Mouse (Mus musculus) ovary, postnatal 36 days (tissue): ENCODE results near the gene Zkscan4.
A peak's percentile ranks its signal among the peaks of the same experiment; 100 is the strongest.
"Not testable (repeated sequence)": the region's sequence is repeated elsewhere in the genome, so short reads cannot be mapped to it uniquely, and the experiment has no call there.

ENCODE experiments used
- DNase-seq: peaks from one replicate; pipeline ENCODE4 v3.0.0; 2022; ENCODE audit warnings: low spot score, mixed read lengths

Gene Zkscan4

DNA sequence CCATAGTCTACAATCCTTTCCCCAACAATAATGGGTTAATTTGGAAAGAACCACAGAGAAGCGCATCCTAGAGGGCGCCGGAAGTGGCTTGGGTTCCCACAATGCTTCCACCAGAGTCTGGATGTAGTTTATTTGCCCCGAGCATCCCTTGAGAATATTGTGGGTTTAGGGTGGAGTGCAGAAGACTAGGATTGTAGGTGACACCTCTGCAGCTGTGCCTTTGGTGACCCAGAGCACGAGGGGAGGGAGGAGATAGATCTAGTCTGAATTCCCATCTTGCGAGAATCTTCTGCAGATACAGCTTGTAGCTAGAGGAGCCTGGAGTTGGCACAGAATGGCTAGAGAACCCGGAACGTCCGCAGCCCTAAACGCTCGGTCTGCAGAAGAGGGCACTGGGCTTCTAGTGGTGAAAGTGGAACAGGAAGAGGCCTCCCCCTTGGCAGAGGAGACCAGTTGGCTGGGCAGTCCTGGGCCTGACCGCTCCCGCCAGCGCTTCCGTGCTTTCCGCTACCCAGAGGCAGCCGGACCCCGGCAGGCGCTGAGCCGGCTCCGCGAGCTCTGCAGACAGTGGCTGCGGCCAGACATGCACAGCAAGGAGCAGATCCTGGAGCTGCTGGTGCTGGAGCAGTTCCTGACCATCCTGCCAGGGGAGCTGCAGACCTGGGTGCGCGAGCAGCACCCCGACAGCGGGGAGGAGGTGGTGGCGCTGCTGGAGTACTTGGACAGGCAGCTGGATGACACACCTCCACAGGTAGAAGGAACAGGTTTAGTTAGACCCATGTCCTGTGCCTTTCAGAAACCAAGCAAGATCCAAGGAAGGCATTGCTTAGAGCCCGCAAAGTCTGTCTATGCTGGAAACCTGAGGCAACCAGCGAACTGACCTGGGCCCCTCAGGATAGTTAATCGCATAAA, at the start of gene Zkscan4, which contains the start of gene Gm10065:
Gene Zkscan4, plus strand, starts transcription at position 149 of the 912 bp plus-strand sequence.
Gene Gm10065, minus strand, starts transcription at position 683 of the 912 bp plus-strand sequence.
- DNase-seq, result peak; percentile 49

DNA sequence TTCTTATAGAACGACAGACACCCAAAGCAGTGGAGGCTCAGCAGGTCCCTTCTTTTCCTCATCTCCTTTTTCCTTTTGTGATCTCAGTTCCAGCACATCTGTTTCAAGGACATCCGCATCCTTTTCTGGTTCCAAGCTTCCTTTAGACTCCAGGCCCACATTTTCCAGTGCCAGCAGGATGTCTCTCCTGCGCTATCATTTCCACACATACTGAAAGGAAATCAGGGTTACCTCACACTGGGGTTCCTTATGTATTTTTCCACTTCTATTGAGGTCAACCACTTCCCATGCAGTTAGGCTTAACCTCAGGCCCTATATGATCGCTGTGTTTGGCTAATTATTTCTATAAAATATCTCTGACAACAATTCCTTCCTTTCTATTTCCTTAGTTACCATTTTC, 43.2 kb upstream of the Zkscan4 start:
- no peak for DNase-seq

DNA sequence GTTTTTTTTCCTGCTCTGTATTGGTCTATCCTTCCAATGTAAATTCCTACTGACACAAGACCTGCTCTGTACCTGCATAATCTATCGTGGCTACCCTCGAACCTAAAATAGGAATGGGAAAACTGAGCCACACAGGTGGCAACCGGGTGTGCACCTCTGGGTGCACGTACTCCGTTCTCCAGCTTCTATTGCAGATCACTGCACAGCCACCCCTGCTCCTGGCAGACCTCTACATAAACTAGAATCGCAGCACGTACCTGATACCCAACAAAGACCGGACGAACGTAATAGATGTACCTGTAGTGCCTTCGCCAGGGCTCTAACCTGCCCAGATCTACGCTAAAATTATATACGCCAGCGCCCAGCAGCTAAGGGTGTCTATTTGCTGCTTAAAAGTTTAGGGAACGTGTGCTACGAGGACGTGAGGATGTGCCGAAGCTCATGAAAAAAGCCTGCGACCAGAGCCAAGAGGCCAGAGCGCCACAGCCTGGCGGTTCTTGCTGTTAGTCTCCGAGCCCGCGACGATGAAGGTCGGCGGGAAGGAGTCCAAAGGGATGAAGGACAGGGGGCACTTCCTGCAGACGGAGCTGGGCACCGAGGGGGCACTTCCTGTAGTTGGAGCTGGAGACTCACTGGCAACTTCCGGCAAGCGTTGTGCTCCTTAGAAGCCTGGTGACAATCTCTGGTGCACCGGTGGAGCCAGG, 38.1 kb upstream of the Zkscan4 start, which contains the start of gene Pgbd1:
Gene Pgbd1, minus strand, starts transcription at position 556 of the 704 bp plus-strand sequence.
- DNase-seq, result peak; percentile 75

DNA sequence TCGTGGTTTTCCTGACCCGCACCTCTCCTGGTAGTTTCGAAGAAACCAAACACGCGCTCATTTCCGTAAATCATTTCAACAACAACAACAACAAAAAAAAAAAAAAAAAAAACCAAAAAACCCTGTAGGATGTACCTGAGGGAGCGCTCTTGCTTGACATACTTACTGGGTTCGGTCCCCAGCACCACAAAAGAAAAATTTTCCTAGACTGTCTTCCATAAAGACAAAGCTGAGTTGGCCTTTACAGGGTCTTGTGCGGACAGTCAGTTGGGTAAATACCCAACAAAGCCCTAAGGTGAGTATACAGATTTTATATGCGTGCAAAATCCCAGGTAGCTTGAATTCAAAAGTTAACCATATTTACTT, 37.5 kb upstream of the Zkscan4 start:
- no peak for DNase-seq

DNA sequence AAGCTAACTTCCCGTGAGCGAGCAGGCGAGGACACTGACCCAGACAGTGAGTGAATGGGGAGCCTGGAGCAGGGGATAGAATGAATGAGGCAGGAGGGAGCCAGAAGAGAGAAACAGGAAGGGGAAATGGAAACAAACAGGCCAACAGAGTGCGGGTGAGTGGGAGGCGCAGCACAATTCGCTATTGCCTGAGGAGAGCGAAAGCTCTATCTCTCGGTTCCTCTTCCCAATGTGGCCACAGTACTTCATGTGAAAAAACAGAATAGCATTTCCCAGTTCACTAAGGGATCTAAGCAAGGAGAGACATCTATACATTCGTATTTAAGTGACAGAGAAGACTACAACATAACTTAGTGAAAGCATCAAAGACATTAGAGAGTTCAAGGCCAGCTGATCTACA, 31.9 kb upstream of the Zkscan4 start:
- no peak for DNase-seq

DNA sequence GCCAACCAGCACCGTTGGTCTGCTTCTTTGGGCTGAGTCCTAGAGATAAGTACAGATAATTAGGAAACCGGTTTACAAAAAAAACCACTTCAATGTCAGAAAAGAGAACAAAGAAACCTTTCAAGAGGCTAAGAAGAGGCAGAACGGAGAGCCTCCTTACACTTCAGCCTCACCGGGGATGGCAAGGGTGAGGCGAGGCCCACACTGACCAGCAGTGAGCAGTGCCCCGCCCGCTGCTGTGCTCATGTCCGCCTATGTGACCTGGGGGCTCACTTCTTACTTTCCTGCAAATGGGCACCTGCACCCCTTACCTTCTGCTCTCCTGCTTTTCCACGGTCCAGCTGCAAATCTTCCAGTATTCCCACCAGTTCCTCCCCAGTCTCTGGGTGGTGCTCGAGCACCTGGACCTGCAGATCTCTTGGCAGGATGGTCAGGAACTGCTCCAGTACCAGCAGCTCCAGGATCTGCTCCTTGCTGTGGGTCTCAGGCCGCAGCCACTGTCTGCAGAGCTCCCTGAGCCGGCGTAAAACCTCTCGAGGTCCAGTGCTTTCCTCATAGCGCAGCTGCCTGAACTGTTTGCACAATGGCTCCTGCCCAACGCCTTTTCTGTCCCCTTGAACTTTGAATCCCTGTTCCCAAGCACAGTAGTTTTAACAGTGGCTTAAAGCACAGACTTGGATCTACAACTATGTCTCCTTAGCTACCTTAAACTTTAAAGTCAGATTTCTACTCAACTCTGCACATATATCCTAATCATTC, 30.7 kb upstream of the Zkscan4 start:
- no peak for DNase-seq

DNA sequence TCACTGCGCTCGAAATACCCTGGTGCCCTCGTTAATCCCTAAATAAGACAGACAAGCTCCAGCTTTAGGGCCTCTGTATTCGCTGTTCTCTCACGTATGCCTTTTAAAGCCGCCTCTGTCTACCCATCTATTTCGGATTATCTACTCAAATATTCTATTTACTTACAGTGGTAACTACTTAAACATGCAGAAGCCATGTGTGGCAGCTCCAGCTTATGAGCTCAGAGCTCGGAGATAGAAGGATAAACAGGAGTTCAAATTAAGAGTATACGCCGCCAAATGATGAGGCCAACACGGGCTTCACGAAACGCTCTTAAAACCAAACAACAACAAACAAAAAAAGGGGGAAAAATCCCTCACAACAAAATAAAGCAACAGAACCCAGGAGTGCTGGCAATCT, 25.7 kb upstream of the Zkscan4 start:
- no peak for DNase-seq

DNA sequence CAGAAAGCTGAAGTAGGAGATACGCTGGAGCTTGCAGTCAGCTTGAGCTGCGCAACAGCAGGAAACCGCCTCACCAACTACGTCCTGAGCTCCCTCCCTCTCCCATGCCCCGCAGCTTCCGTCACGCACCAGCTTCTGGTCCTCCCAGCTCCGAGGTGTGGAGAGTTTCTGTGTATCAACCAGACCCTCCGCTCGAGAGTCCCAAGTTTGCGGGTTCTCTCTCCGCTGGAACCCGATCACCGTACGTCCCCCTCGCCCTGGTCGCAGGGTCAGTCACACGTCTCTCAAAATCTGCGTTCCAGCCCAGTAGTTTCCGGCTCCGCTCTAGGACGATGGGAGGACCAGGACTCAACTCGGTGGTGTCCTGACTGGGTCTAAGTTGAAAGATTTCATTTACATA, 25.3 kb upstream of the Zkscan4 start, which contains the start of gene Zscan26:
Gene Zscan26, minus strand, starts transcription at position 282 of the 400 bp plus-strand sequence.
- DNase-seq, result peak; percentile 80

DNA sequence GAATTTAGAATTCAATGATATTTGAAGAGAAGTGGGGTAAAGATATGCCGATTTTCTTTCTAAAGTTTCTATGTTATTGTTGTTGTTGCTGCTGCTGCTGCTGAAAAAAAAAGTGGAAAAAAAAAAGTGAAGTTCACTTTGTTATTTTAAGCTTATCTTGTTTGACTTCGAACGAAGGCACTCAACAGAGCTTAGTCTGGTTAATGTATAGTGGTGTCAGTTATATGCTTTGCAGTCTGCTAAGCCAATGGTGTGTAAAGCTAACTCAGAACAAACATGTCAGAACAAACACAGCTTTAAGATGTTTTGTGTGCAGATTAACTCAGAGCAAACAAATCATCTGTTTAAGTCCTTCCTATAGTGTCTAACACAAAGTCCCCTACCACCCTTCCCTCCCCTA, 24.6 kb upstream of the Zkscan4 start:
- DNase-seq, result no peak

DNA sequence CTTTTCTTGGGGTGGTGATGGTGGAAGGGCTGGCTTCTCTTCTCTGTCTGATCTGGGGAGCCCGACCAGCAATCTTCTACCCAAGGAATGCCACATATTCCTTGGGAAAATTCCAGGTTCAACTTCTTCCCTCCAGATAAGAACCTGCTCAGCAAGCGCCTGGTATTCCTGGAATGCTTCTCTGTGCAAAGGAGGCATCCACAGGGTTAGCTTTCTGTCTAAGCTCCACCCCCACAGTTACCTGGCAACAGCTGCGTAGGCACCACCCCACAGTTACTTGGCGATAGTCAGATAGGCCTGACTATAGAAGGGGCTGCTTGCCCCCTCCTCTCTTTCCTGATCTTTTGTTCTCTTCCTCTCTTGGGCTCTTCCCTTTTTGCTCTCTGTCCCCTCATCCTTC, 22.4 kb upstream of the Zkscan4 start:
- DNase-seq, result no peak

DNA sequence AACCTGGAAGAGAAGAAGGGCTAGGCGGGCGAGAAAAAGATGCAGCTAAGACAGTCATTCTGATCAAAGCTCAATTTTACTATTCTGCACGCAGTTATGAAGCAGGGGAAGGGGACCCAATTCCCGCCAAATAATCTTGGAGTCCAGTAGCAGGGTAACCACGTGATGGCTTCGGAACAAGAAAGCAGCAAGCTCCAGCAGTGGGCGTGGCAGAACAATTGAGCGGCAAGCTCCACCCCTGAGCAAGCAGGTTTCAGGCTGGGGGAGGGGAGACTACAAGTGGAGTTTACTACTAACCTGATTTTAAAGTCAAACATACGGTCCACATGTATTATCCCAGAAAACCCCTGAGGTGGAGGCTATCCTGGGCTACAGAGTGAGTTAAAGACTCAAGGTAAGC, 16.2 kb upstream of the Zkscan4 start:
- not testable (repeated sequence) for DNase-seq

DNA sequence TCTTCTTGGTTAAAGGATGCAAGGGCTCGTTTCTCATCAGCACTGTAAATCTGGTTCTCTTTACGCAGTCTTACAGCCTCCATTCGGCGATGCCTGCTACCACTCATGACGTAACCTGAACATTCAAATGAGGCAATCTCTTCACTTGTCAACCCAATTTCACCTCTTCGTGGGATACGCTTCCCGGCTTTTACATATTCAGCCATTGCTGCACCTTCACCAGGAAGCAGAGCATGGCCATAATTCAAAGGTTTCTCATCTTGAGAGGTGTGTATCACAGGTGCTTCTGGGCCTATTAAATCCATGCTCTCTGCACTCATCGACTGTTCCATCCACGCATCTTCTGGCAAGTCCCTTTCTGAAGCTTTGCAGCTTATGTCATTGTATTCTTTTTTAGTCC, 11.4 kb upstream of the Zkscan4 start:
- no peak for DNase-seq

DNA sequence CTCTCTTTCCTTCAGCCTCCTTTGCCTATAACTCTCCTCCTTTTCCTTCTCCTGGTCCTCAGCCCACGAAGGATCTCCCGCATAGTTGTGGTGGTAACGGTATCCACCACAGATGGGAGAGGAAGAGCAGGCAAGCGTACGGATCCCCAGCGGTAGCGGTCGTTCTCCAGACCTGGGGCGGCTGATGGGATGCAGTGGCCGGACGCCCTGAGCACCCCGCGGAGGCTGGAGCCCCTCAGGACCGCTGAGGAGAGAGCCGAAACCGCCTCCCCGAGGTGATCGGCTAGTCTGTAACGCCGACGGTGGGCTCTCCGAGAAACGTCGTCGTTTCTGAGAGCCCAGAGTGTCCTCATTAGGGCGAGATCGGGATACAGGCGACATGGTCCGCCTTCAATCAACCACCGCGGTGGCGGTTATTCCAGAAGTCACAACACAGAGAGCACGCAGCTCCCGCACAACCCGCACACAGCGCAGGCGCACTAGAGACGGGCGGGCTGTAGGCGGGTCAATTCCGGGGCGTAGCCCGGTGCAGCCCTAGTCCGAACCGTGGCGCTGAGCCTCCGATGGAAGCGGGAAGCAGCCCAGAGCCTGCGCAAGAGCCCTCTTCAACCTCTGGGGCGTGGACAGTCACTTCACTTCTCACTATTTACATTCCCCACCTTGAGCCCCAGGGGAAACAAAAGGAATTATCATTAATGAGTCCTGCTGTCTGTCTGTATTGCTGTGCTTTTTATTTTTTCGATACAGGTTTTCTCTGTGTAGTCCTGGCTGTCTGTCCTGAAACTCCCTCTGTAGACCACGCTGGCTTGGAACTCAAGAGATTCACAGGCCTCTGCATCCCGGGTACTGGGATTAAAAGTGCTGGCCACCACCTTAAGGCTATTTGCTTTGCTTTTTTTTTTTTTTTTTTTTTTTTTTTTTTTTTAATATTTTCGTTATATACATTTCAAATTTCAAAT, 10.4 kb upstream of the Zkscan4 start, which contains the start of gene Nkapl:
Gene Nkapl, minus strand, starts transcription at position 449 of the 959 bp plus-strand sequence.
- DNase-seq, result peak; percentile 83

DNA sequence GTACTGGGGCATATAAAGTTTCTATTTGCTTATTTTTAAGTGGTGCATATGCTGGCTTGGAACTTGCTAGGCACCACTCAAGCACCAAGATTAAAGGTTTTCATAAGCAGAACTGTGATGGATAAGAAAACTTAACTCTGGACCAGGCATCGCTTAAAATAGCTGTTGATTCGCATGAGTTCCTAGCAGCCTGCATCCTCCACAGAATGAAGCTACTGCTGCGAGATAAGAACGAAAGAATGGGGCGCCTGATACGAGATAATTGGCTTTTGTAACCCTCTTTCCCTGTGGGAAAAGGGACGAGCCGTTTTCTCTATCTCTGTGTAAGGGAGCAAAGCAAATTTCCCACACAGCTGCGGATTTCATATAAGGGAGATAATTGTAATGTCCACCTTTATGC, 9.6 kb upstream of the Zkscan4 start:
- no peak for DNase-seq

DNA sequence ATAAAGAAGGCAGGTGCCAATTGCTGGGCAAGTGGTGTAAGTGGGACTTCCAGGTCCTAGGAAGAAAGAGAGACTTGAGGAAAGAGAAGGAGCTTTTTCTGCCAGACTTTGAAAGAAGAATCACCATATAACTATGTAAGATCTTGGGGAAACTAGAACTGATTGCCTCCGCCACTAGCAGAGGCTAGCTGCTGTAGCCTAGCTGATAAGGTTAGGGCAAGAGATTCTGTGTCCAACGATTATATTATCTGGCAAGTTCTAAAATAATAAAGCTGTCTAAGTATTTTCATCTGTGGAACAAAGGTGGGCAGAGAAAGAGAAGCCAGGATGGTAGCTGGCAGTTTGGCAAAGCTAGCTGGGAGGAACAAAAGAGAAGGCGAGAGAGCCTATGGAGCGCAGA, 6.3 kb upstream of the Zkscan4 start:
- DNase-seq, result no peak

DNA sequence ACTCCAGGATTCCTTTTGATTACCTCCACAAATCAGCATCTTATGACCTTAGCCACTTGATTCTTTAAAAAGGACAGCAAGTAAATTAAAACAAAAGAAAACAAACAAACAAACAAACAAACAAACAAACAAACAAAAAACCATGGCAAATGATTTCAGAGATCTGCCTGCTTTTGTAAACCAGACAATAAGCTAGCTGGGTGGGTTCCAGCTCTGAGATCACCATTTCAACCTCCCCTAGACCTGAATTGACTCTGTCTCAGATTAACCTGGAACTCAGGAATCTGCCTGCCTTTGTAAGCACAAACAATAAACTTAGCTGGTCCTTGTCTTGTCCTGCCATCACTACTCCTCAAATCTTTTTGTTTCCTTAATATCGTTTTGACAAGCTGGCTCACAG, 8.2 kb downstream of the Zkscan4 start:
- DNase-seq, result no peak

DNA sequence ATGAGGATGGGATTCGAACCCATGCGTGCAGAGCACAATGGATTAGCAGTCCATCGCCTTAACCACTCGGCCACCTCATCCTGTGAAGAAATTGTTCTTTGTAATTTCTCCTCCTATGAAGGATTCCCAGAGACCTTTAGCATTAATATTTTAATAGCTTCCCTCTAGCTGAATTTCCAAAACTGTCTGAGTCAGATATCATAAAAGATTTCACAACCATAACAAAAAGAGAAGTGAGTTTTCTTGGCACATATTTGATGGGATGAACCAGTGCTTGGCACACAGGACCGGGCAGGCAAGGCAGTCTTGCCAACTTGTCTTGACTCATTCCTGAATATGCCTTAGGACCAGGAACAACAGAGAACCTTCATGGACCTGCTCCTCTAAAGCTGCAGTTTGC, 14.1 kb downstream of the Zkscan4 start:
- no peak for DNase-seq

DNA sequence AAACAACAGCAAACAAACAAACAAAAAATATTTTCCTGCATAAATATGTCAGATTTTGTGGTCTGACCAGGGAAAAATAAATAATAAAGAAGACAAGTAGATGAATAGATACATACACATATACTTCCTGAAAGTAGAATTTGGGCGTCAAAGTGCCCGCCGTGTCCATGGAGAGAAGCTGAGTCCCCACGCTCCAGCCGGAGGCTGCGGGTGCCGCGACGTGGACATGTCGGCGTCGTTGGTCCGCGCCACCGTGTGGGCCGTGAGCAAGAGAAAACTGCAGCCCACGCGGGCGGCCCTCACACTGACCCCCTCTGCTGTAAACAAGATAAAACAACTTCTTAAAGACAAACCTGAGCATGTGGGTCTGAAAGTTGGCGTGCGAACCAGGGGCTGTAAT, 16.4 kb downstream of the Zkscan4 start, which contains the start of gene AK157302:
Gene AK157302, plus strand, starts transcription at position 144 of the 400 bp plus-strand sequence.
- DNase-seq, result peak; percentile 9

DNA sequence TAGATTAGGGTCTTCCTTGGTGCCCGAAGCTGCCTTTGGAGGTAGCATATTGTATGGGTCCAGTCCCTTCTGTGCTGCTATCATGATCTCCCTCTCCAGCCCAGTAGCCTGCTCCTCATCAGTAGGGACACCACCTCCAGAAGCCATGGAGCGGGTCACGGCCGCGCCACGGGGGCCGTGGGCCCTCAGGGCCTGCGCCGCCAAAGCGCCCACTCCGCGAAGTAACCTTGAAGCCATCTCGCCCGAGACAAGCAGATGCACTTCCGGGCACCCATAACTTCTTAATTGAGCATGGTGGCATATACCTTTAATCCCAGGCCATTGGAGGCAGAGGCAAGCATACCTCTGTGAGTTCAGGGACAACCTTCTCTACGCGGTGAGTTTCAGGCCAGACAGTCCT, 22.5 kb downstream of the Zkscan4 start, which contains the start of gene Gm11273:
Gene Gm11273, minus strand, starts transcription at position 237 of the 400 bp plus-strand sequence.
- not testable (repeated sequence) for DNase-seq

DNA sequence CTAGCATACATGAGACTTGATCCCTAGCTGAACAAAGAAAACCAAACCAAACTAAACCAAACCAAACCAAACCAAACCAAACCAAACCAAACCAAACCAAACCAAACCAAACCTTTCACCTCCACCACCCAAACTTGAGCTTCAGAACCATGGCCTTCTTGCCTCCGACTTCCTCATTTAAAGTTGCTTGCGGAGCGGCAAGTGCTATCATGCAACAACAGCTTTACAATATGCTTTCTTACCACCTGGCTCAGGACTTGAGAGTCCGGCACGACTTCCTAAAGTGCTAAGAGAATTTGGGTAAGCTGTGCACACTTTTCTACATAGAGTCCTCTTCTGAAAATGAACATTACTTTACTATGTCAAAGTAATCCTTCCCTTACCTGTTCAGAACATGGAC, 23.6 kb downstream of the Zkscan4 start:
- DNase-seq, result no peak

DNA sequence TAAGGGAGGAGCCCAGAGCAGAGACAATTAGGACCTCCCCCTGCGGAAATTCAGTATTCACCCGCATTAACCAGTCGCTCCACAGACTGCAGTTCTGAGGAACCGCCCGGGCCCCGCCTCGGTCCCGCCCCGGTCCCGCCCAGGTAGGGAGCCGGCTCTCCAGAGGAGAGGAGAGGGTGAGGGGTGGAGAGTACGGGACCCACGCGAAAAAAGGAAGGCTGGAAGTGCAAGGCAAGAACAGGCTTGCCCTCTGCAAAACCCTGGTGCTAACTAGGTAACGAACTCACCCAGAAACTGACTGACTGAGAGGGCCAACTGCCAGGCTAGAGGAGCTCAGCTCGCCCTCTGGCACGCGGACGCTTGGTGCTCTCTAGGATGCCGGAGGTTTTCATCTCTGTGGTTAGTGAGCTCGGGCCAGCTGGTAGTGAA, 27.5 kb downstream of the Zkscan4 start:
- DNase-seq, result peak; percentile 80
